Mouse (Mus musculus): ENCODE data around the gene Akap8. TPM values are rescaled to one million over a fixed set of nuclear protein-coding genes. Genes with fewer than 3 reads are reported as not detected.

Akap8 gene
- polyA plus RNA-seq, 2 experiments: 12.3 to 26.8 TPM

- Histone ChIP-seq H3K4me3 (ENCODE audit: insufficient read depth in 1 of 2, low read depth in 2 of 2, low read length in 2 of 2) (no peak overlapping the region), H3K4me1 (replicated peaks; ENCODE audit: control insufficient read depth in 2 of 2, insufficient read depth in 2 of 2, low read length in 1 of 2) (no peaks in the 10 kb centered on the region), H3K4me2 (ENCODE audit: low read depth) (no peak overlapping the region), H3K27me3 (ENCODE audit: control insufficient read depth, insufficient read depth, low read length) (no peaks in the 10 kb centered on the region), H3K36me3 (replicated peaks; ENCODE audit: control insufficient read depth, insufficient read depth, low read depth) (peaks cover 64% of the 10 kb centered on the region), H3K9me3 (ENCODE audit: control insufficient read depth, low read length) (no peaks in the 10 kb centered on the region), H3K27ac (no peak overlapping the region), H3K9ac (replicated peaks) (no peak overlapping the region)
- DNase-seq (ENCODE audit: low read depth in 3 of 3, low spot score in 3 of 3): no peak
- ATAC-seq (ENCODE audit: insufficient read depth): no peak
- WGBS (ENCODE audit: insufficient replicate concordance): 88% methylated on average over 12 of the region's 12 CpGs
- TF ChIP-seq CTCF (IDR thresholded peaks at IDR 0.05; ENCODE audit: low read depth) (no peak), EP300 (IDR thresholded peaks at IDR 0.05; ENCODE audit: low read depth) (no peak)
Observed at GRCm38 (mm10) chr17:32334921-32335320, 13.9 kb upstream of the Akap8 start.

GRCm38 (mm10) chr17:32333675-32334303 is 12.8 kb upstream of the Akap8 start:
- 73% methylated on average over 31 of the region's 31 CpGs for WGBS (ENCODE audit: insufficient replicate concordance)
- ATAC-seq (ENCODE audit: insufficient read depth): 0 out of 2 replicates have a peak, but pooled peaks have one; percentile 26
- peaks cover 61% of the 10 kb centered on the region for H3K36me3 ChIP-seq (replicated peaks; ENCODE audit: control insufficient read depth, insufficient read depth, low read depth)

GRCm38 (mm10) chr17:32327501-32327900 is 6.5 kb upstream of the Akap8 start:
- Histone ChIP-seq H3K4me3 (ENCODE audit: insufficient read depth in 1 of 2, low read depth in 2 of 2, low read length in 2 of 2) (no peak overlapping the region), H3K36me3 (replicated peaks; ENCODE audit: control insufficient read depth, insufficient read depth, low read depth) (peaks cover 28% of the 10 kb centered on the region)

More at GRCm38 (mm10) chr17:32333675-32334303, 12.8 kb upstream of the Akap8 start:
- Histone ChIP-seq H3K9ac (replicated peaks) (no peak overlapping the region), H3K4me3 (ENCODE audit: insufficient read depth in 1 of 2, low read depth in 2 of 2, low read length in 2 of 2) (no peak overlapping the region), H3K27ac (no peak overlapping the region), H3K9me3 (ENCODE audit: control insufficient read depth, low read length) (no peaks in the 10 kb centered on the region), H3K27me3 (ENCODE audit: control insufficient read depth, insufficient read depth, low read length) (no peaks in the 10 kb centered on the region), H3K4me2 (ENCODE audit: low read depth) (no peak overlapping the region), H3K4me1 (replicated peaks; ENCODE audit: control insufficient read depth in 2 of 2, insufficient read depth in 2 of 2, low read length in 1 of 2) (no peaks in the 10 kb centered on the region)
- TF ChIP-seq EP300 (IDR thresholded peaks at IDR 0.05; ENCODE audit: low read depth) (no peak), CTCF (IDR thresholded peaks at IDR 0.05; ENCODE audit: low read depth) (no peak)
- no peak for DNase-seq (ENCODE audit: low read depth in 3 of 3, low spot score in 3 of 3)

GRCm38 (mm10) chr17:32322809-32323208 is 1.8 kb upstream of the Akap8 start:
- Histone ChIP-seq H3K27ac (no peak overlapping the region), H3K27me3 (ENCODE audit: control insufficient read depth, insufficient read depth, low read length) (no peaks in the 10 kb centered on the region), H3K4me1 (replicated peaks; ENCODE audit: control insufficient read depth in 2 of 2, insufficient read depth in 2 of 2, low read length in 1 of 2) (peaks cover 7 to 10% of the 10 kb centered on the region in 2 experiments), H3K36me3 (replicated peaks; ENCODE audit: control insufficient read depth, insufficient read depth, low read depth) (peaks cover 17% of the 10 kb centered on the region), H3K9me3 (ENCODE audit: control insufficient read depth, low read length) (no peaks in the 10 kb centered on the region), H3K9ac (replicated peaks) (no peak overlapping the region), H3K4me3 (ENCODE audit: insufficient read depth in 1 of 2, low read depth in 2 of 2, low read length in 2 of 2) (no peak overlapping the region), H3K4me2 (ENCODE audit: low read depth) (peak overlapping the region; percentile 86)
- DNase-seq (ENCODE audit: low read depth in 3 of 3, low spot score in 3 of 3) (no peak), ATAC-seq (ENCODE audit: insufficient read depth) (no peak)
- 83% methylated on average over 1 of the region's 1 CpGs for WGBS (ENCODE audit: insufficient replicate concordance)
- TF ChIP-seq EP300 (IDR thresholded peaks at IDR 0.05; ENCODE audit: low read depth): no peak
- no peak for TF ChIP-seq CTCF (IDR thresholded peaks at IDR 0.05; ENCODE audit: low read depth)

More at GRCm38 (mm10) chr17:32327501-32327900, 6.5 kb upstream of the Akap8 start:
- Histone ChIP-seq H3K9me3 (ENCODE audit: control insufficient read depth, low read length) (no peaks in the 10 kb centered on the region), H3K9ac (replicated peaks) (no peak overlapping the region), H3K27ac (no peak overlapping the region), H3K4me1 (replicated peaks; ENCODE audit: control insufficient read depth in 2 of 2, insufficient read depth in 2 of 2, low read length in 1 of 2) (peaks cover 0 to 3% of the 10 kb centered on the region in 2 experiments; a peak in 2 of 4 replicates), H3K4me2 (ENCODE audit: low read depth) (no peak overlapping the region), H3K27me3 (ENCODE audit: control insufficient read depth, insufficient read depth, low read length) (no peaks in the 10 kb centered on the region)
- TF ChIP-seq EP300 (IDR thresholded peaks at IDR 0.05; ENCODE audit: low read depth): no peak
- no peak for TF ChIP-seq CTCF (IDR thresholded peaks at IDR 0.05; ENCODE audit: low read depth)
- no peak for ATAC-seq (ENCODE audit: insufficient read depth)
- DNase-seq (ENCODE audit: low read depth in 3 of 3, low spot score in 3 of 3): no peak

- WGBS (ENCODE audit: insufficient replicate concordance): 27% methylated on average over 6 of the region's 6 CpGs
- DNase-seq (ENCODE audit: low read depth in 3 of 3, low spot score in 3 of 3): no peak
- ATAC-seq (ENCODE audit: insufficient read depth): no peak
- Histone ChIP-seq H3K27me3 (ENCODE audit: control insufficient read depth, insufficient read depth, low read length) (no peaks in the 10 kb centered on the region), H3K36me3 (replicated peaks; ENCODE audit: control insufficient read depth, insufficient read depth, low read depth) (peaks cover 27% of the 10 kb centered on the region), H3K4me2 (ENCODE audit: low read depth) (peak overlapping the region; percentile 86), H3K4me3 (ENCODE audit: insufficient read depth in 1 of 2, low read depth in 2 of 2, low read length in 2 of 2) (peak overlapping the region; percentile 76 to 77), H3K9me3 (ENCODE audit: control insufficient read depth, low read length) (no peaks in the 10 kb centered on the region), H3K9ac (replicated peaks) (peak overlapping the region; percentile 62), H3K4me1 (replicated peaks; ENCODE audit: control insufficient read depth in 2 of 2, insufficient read depth in 2 of 2, low read length in 1 of 2) (peaks cover 7 to 10% of the 10 kb centered on the region in 2 experiments), H3K27ac (peak overlapping the region; percentile 79)
- TF ChIP-seq CTCF (IDR thresholded peaks at IDR 0.05; ENCODE audit: low read depth) (no peak), EP300 (IDR thresholded peaks at IDR 0.05; ENCODE audit: low read depth) (no peak)
Observed at GRCm38 (mm10) chr17:32321836-32322235, 798 bp upstream of the Akap8 start.

Measured in liver, embryonic 14.5 days (tissue).